Mouse (Mus musculus) kidney, embryonic 15.5 days (tissue): ENCODE data around the gene BC005537. TPM values are rescaled to one million over a fixed set of nuclear protein-coding genes. Genes with fewer than 3 reads are reported as not detected.

Source experiments
- ATAC-seq: fragments of 200-750 bp; cut with Nextera tagmentation; replicated peaks from 2 replicates; pipeline ENCODE4 v1.8.0; 2017; ENCODE audit warnings: moderate TSS enrichment; ENCODE audit not compliant: low FRiP score
- H3K27ac ChIP-seq: fragments of 300-500 bp; sonication (generic); 2 replicates; pipeline ENCODE4 v1.5.1; 2015; ENCODE audit warnings: mild to moderate bottlenecking, inconsistent platforms
- H3K27me3 ChIP-seq: fragments of 300-500 bp; sonication (generic); 2 replicates; pipeline ENCODE4 v1.6.1; 2015; ENCODE audit warnings: inconsistent platforms
- H3K36me3 ChIP-seq: fragments of 300-500 bp; sonication (generic); 2 replicates; pipeline ENCODE4 v1.6.1; 2015; ENCODE audit warnings: inconsistent platforms
- H3K4me1 ChIP-seq: fragments of 300-500 bp; sonication (generic); 2 replicates; pipeline ENCODE4 v1.6.1; 2015; ENCODE audit warnings: inconsistent platforms
- H3K4me2 ChIP-seq: fragments of 300-500 bp; sonication (generic); 2 replicates; pipeline ENCODE4 v1.6.1; 2015; ENCODE audit warnings: moderate library complexity, mild to moderate bottlenecking, inconsistent platforms
- H3K4me3 ChIP-seq: fragments of 300-500 bp; sonication (generic); replicated peaks from 2 replicates; pipeline ENCODE4 v1.5.1; 2015; ENCODE audit warnings: mild to moderate bottlenecking, inconsistent platforms
- H3K9ac ChIP-seq: fragments of 300-500 bp; sonication (generic); 2 replicates; pipeline ENCODE4 v1.6.1; 2015; ENCODE audit warnings: mild to moderate bottlenecking, inconsistent platforms
- H3K9me3 ChIP-seq: fragments of 300-500 bp; sonication (generic); replicated peaks from 2 replicates; pipeline ENCODE4 v1.6.1; 2016; ENCODE audit warnings: inconsistent platforms
- WGBS: fragments of 180-500 bp; shearing (Covaris S2); methylation state at CpG from one replicate; pipeline ENCODE4 v1.1.7; 2015; ENCODE audit warnings: mixed read lengths; 5-methylcytosine and 5-hydroxymethylcytosine counted together
- polyA plus RNA-seq: library from polyadenylated mRNA; unstranded; fragments of >200 nt; fragmentation: Nextera tagmentation; extraction: Ambion mirVana; gene quantifications from 2 replicates; pipeline ENCODE4 v1.2.1, GENCODE M21; 2015

BC005537 gene
- polyA plus RNA-seq, 1 experiment from 2014 or later, result 17.1 TPM

- Histone ChIP-seq H3K4me1 (peaks cover 6% of the 10 kb centered on the region), H3K4me2 (no peak overlapping the region), H3K36me3 (no peaks in the 10 kb centered on the region), H3K4me3 (no peak overlapping the region), H3K27me3 (no peaks in the 10 kb centered on the region), H3K27ac (no peak overlapping the region), H3K9me3 (no peaks in the 10 kb centered on the region), H3K9ac (no peak overlapping the region)
- ATAC-seq, result no peak
- WGBS, result 62% methylated on average over 12 of the region's 12 CpGs
Observed at GRCm38 (mm10) chr13:24861084-24861483, 59.6 kb downstream of the BC005537 start.

DNA sequence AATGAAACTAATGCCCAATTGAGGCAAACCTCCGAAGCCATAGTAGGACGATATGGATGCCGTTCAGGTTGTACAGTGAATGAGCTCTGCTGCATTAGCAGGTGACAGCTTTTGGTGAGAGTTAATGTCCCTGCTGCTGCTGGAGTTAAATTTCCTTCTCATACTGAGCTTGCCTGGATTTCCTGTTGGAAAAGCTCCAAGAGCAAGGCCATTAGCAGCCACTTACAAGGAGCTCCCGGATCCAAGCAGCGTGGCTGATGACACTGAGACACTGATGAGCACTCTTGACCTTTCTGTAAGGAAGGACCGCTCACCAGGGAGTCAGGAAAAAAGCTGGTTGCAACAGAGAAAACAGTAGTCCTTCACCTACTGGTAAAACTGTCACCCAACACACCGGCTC, 60.6 kb downstream of the BC005537 start:
- no peaks in the 10 kb centered on the region for H3K9me3 ChIP-seq
- ATAC-seq, result no peak
- WGBS, result 40% methylated on average over 7 of the region's 7 CpGs

GRCm38 (mm10) chr13:24862520-24862919, 61.1 kb downstream of the BC005537 start:
- Histone ChIP-seq H3K9me3 (no peaks in the 10 kb centered on the region), H3K9ac (no peak overlapping the region), H3K27me3 (no peaks in the 10 kb centered on the region), H3K27ac (no peak overlapping the region), H3K4me2 (no peak overlapping the region), H3K4me1 (peaks cover 18% of the 10 kb centered on the region), H3K36me3 (no peaks in the 10 kb centered on the region), H3K4me3 (no peak overlapping the region)
- 68% methylated on average over 7 of the region's 7 CpGs for WGBS
- no peak for ATAC-seq

More for the DNA sequence above, 60.6 kb downstream of the BC005537 start:
- no peak overlapping the region for H3K9ac ChIP-seq
- no peak overlapping the region for H3K27ac ChIP-seq
- no peak overlapping the region for H3K4me3 ChIP-seq
- H3K4me2 ChIP-seq, result no peak overlapping the region
- H3K27me3 ChIP-seq, result no peaks in the 10 kb centered on the region
- peaks cover 15% of the 10 kb centered on the region for H3K4me1 ChIP-seq
- no peaks in the 10 kb centered on the region for H3K36me3 ChIP-seq

Other genes starting within 250 kb of the BC005537 start
- 2.7 and 2.8 TPM in 2 replicates for gene Ripor2, start 219.5 kb upstream of the BC005537 start, polyA plus RNA-seq
- not detected in 2 replicates for gene Armh2, start 60.4 kb upstream of the BC005537 start, polyA plus RNA-seq
- 115 and 117 TPM in 2 replicates for gene Gmnn, start 39.7 kb upstream of the BC005537 start, polyA plus RNA-seq
- gene Acot13, start 29.9 kb downstream of the BC005537 start, polyA plus RNA-seq, result 103 and 105 TPM in 2 replicates
- 63.9 and 65.5 TPM in 2 replicates for gene Tdp2, start 30.0 kb downstream of the BC005537 start, polyA plus RNA-seq
- 0.57 and 0.61 TPM in 2 replicates for gene D130043K22Rik, start 43.5 kb downstream of the BC005537 start, polyA plus RNA-seq
- gene Aldh5a1, start 136.0 kb downstream of the BC005537 start, polyA plus RNA-seq, result 7.8 and 7.9 TPM in 2 replicates
- gene Gpld1, start 141.5 kb downstream of the BC005537 start, polyA plus RNA-seq, result 0.84 and 1.2 TPM in 2 replicates
- gene Mrs2, start 218.7 kb downstream of the BC005537 start, polyA plus RNA-seq, result 15.1 and 17.4 TPM in 2 replicates